Mouse (Mus musculus) layer of hippocampus, postnatal 14 days (tissue): ENCODE results near the gene Plekha1. TPM values are rescaled to one million over a fixed set of nuclear protein-coding genes. Genes with fewer than 3 reads are reported as not detected.

ENCODE experiments used
- DNase-seq, 2 experiments: peaks; one replicate each; pipeline ENCODE4 v3.0.0; 2021 to 2022; ENCODE audit warnings: low spot score in 2 of 2, mixed read lengths in 1 of 2
- long read RNA-seq, 2 experiments: library from polyadenylated mRNA; stranded (forward); transcript quantifications; one replicate each; pipeline ENCODE4 v2.0.0; 2021
- total RNA-seq, 2 experiments: library from RNA; stranded (reverse); gene quantifications; 2 replicates each; pipeline ENCODE4 v1.2.3; 2021

Plekha1 gene
- 100 to 1,000 TPM; 103 to 121 TPM for total RNA-seq
- long read RNA-seq, experiment 1, transcript Plekha1-202 (13 exons, 2,301 nt), result major isoform, 26 of 117 reads
- long read RNA-seq, experiment 1, transcript Plekha1-203 (13 exons, 3,777 nt), result minor isoform, 7 of 117 reads
- long read RNA-seq, experiment 1, partial matches to known transcripts, result 5 of 117 reads
- long read RNA-seq, experiment 1, other reads (novel, unspliced or antisense), result 77 of 117 reads
- long read RNA-seq, experiment 2, transcript Plekha1-211 (11 exons, 2,397 nt), result minor isoform, 5 of 112 reads
- long read RNA-seq, experiment 2, transcript Plekha1-202 (13 exons, 2,301 nt), result major isoform, 28 of 112 reads
- long read RNA-seq, experiment 2, transcript Plekha1-203 (13 exons, 3,777 nt), result minor isoform, 5 of 112 reads
- long read RNA-seq, experiment 2, partial matches to known transcripts, result 3 of 112 reads
- long read RNA-seq, experiment 2, other reads (novel, unspliced or antisense), result 71 of 112 reads

DNA sequence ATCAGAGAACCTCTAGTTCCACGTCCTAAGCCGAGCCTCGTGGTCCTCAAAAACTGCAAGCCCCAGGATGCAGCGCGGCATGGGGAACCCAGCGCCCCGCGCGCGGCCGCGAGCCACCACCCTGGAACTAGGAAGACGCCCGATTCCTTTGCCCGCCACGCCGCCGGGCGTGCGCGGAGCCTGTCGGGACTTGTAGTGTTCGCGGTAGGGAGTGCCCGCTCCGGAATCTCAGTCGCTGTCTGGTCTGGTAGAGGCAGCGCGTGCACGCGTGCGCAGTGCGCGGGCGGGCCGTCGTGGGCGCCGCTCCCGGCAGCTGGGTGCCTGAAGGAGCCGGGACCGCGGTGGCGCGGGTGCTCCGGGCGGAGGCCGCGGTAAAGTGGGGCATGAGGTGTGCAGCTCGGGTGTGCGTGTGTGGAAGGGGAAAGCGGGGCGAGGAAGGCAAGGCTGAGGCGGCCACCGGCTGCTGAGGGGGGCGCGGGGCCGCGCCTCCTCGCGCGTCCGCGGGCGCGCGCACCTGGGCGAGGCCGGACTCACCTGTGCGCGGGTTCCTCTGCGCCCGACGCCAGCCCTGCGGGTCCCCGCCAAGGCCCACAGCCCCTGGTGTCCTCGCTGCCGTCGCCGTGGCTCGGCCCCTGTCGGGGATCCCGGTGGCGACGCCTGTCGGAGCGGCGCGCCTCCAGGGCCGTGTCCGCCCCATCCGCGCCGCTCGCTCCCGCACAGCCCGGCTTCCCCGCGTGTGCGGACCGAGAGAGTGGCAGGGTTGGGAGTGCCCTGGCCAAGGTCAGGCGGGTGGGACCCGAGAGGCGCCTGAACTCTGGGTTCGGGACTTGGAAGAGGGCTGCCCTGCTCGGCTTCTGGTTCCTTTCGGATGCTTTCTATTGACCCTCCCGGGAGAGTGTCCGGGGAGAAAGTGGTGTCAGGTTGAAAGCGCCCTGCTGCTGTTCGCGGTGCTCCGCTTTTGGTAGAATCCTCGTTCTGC, at the start of gene Plekha1:
TSS of gene Plekha1 (plus strand) at position 144 of the 979 bp plus-strand sequence.
- peak; percentile 98 to 99 for DNase-seq

DNA sequence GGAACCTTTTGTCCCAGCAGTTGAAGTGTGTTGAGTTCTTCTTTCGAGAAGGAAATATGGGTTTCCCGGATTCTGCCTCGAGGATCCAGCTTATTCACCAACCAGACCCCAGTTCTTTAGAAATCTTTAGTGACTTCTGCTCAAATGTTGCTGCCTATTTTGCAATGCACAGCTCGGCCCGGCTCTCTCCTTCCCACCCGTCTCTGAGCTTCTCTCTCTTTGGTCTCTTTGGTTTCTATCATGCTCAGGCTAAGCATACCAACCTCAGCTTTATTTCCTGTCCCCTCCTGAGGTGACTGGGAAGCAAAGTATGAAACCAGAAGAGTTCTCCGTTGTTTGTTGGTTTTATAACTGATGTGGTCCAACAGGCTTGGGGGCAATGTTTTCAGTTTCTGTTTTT, 49.3 kb upstream of the Plekha1 start:
- DNase-seq, result no peak

DNA sequence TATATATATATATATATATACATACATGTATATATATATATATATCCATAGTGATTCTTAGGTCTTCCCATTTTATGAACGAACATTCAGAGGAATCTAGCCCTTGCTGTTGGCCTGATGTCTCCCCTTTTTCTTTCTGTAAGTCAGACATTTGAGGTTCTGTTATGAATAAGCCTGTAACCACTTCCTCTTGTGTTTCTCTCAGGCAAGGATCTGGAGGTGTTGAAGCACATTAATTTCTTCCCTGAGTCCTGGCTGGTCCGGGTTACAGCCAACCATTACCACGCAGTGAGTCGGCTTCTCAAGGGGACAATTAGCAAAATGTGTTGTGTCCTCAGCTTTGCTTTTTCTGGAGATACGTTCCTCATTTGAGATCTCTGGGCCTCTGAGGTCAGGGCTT, 46.7 kb upstream of the Plekha1 start:
- DNase-seq, result no peak

DNA sequence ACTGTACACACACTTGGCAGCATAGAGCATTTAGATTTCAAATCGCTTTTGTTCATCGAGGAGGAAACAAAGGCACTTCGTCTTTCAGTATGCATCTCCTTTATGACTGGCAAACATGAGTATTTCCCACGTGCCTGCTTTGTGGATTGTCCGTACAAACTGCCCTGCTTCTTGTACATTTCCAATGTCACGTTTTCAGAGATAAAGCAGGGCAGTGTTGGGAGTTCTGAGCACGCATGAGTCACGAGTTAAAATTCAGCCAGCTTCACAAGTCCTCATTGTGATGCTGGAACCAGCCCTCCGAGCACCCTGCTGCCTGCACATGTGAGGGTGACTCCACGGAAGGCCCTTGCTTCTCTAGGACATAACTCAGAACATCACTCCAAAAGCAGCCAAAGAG, 45.9 kb upstream of the Plekha1 start:
- DNase-seq, result no peak

DNA sequence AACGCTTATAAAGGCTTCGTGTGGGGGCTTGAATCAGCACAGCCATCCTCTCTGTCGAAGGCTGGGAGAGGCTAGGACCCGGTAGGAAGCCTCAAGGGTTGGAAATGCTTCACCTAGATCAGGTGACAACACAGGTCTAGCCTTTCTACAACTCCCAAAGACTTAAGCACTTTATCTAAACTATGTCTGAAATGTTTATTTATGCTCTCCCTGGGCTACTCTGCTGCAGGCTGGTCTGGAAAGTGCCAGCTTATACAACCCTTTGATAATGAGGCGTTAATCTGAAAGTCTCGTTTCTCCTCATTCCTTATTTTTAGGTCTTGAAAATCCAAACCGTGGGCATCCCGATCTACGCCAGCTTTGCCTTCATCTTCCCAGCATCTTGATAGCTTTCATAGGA, 41.6 kb upstream of the Plekha1 start:
- no peak for DNase-seq

DNA sequence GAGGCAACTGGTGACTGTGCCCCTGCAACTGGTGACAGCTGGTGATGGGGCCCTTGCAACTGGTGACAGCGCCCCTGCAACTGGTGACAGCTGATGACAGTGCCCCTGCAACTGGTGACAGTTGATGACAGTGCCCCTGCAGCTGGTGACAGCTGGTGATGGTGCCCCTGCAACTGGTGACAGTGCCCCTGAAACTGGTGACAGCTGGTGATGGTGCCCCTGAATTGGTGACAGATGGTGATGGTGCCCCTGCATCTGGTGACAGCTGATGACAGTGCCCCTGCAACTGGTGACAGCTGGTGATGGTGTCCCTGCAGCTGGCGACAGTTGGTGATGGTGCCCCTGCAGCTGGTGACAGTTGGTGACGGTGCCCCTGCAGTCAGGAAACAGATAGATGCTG, 39.2 kb upstream of the Plekha1 start:
- DNase-seq, result no peak

DNA sequence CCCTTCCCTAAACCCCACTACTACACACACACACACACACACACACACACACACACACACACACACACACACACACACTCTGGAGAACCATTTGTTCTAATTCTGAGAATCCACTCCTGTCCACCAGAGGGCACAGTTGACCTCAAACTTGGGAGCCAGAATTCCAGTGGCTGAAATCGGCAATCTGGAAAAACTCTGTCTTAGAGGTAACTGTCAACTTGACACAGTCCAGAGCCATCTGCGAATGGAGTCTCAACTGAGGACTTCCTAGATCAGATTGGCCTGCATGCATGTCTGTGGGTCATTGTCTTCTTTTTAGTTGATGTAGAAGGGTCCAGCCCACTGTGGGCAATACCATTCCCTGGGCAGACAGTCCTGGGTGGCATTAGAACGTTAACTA, 38.1 kb upstream of the Plekha1 start:
- DNase-seq, result peak; percentile 46 to 51

DNA sequence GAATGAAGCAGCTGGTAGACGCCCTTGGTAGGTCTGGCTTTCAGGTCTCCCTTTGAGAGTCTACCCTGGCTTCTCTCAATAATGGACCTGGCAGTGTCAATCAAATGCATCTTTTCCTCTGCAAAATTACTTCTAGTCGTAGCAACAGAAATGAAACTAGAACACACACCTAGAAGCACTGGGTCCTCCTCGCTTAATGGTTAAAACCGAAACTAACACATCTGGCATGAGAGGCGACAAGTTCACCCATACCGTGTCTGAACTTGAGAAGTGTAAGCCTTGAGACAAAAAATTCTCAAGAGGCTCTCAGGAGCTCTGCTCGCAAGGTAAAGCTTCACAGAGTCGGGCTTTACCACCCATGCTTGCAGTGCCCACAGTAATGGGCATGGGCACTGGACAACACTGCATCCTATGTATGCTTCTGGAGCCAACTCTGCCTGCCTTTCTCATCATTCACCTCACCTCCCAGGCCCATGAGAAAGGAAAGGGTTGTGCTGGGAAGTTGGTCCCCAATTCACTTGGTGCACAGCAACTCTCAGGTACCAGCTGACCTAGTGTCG, 37.6 kb upstream of the Plekha1 start:
- DNase-seq, result no peak

DNA sequence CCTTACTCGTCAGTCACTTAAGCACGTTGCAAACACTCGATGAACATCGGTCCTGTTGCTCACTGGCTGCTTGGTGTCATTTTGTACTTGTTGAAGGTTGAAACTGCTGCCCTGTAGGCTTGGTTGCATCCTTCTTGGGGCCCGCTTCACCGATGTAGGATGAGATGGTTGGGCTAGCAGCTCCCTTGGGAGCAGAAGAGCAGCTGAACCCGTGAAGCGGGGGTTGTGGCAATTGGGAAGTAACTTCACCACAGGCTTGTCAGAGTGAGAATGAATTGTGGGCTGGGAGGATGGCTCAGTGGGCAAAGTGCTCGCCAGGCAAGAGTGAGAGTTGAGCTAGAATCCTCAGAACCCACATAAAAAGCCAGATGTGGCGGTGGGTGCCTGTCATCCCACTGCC, 37.1 kb upstream of the Plekha1 start:
- DNase-seq, result no peak

DNA sequence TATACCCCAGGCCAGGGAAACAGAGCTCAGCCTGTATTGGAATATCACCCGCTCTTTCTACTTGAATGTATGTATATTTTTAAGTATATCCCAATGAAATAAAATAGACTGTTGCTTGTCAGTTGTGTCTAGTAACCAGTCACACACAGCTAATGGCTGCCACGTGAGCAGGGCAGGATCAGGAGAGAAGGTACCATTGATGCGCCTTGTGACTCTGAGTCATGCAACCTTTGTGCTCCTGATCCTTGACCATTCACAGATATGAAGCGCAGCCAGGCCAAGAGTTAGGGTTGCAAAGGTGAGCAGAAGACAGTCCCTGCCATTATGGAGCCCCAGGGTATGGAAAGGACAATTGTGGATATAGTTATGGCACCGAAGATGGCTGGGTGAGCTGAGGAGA, 34.0 kb upstream of the Plekha1 start:
- no peak for DNase-seq

DNA sequence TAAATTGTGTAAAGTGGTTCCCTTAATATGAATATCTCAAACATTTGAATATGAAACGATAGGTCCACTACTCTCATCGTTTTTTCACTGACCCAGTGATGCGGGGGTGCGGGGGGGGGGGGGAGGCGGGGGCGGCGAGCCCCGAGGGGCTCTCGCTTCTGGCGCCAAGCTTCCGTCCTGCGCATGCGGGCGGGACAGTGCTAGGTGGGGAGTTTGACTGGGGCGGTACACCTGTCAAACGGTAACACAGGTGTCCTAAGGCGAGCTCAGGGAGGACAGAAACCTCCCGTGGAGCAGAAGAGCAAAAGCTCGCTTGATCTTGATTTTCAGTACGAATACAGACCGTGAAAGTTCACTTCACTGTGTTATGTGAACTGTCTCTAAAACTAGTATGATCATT, 31.3 kb upstream of the Plekha1 start:
- DNase-seq, result no peak

DNA sequence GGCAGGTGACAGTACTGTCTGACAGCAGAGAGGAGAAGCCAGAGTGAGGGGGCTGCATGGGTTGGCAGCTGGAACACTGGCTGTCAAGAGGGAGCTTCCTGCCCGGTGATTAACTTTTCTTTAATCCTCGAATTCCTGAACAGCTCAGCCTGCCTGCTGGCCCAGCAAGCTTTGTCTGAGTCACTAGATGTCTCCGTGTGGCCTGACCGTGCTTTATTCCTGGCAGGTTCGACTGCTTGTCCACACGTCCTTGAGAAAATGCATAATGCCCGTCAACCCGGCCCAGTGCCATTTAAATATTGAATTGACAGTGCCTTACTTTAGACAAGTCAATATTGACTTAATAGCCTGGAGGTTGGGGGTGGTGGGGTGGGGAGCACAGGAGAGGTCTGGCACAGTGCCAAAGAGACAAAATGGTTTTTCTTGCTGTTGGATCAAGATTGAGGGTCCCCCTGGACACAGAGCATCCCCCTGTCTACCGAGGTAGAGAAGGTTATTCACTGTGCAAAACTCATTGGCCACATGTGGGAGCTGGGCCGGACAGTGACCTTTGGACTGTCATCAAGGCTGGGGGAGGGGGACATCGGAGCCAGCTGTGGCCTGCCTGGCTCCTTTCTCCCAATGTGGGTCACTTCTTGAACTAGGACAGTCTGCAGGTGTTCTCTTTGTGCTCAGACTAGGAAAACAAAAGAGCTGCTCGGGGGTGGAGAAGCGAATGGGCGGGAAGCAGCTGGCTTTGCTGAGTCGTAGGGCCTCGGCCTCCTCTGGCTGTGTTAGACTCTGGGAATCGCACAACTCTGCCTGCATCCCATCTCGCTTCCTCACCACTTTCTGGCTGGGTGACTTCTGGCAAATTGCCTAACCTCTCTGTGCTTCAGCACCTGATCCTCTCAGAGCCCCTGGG, 30.3 kb upstream of the Plekha1 start:
- no peak for DNase-seq

DNA sequence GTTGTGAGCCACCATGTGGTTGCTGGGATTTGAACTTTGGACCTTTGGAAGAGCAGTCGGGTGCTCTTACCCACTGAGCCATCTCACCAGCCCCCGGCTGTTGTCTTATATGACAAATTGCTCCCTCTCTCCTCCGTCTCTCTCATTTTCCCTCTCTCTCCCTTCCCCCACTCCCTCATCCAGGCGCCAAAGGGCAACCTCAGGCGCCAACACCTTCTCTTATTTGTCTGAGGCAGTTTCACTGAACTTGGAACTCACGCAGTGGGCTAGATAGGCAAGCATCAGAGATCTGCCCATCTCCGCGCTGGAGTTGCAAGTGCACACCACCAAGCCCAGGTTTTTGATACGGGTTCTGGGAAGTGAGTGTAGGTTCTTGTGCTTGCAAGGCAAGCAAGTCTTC, 29.5 kb upstream of the Plekha1 start:
- no peak for DNase-seq

DNA sequence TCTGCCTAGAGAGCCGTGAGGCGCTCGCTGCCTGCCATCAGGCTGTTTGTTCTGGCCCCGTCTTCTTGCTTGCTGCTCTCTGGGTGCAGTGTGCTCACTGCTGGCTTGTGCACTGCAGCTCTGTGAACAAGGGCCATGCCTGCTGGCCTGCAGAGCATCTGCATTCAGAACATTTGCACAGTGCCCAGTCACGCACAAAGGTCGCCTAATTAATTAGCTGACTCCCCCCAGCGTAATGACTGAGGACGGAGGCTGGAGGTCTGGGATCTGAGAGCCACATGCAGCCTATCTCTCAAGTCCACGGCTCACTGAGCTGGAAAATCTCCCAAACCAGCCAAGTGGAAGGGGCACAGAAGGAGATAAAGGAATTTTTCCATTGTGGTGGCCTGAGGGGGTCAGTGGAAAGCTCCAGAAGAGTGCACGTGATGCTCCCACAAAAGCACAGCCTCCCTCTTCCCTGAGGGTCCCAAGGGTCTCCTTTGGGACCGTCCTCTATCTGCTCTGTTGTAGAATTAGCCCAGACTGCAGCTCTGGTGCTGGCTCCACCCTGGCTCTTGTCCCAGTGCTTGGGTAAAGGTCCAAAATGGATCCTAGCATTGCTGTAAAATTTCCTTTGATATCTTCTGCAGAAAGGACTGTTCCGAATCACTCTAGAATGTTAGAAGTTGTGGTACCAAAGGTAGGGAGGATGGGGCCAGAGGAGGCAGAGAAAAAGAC, 27.5 kb upstream of the Plekha1 start:
- DNase-seq, result peak; percentile 33 to 34

DNA sequence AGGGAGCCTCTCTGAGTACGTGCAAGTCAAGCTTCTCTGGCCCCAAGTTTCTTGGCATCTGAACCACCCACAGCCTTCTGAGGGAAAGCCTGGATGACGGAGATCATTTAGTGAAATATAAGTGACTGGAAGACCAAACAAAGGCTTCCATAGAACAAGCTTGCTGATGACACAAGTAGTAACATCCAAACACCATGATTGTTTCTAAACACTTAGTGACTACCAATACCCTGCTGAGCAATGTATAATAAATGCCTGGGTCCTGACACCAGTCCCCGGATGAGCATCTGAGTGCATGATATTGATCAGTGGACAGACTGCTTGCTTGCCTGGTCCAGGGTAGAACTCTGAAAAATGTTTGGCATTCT, 26.9 kb upstream of the Plekha1 start:
- DNase-seq, result no peak

DNA sequence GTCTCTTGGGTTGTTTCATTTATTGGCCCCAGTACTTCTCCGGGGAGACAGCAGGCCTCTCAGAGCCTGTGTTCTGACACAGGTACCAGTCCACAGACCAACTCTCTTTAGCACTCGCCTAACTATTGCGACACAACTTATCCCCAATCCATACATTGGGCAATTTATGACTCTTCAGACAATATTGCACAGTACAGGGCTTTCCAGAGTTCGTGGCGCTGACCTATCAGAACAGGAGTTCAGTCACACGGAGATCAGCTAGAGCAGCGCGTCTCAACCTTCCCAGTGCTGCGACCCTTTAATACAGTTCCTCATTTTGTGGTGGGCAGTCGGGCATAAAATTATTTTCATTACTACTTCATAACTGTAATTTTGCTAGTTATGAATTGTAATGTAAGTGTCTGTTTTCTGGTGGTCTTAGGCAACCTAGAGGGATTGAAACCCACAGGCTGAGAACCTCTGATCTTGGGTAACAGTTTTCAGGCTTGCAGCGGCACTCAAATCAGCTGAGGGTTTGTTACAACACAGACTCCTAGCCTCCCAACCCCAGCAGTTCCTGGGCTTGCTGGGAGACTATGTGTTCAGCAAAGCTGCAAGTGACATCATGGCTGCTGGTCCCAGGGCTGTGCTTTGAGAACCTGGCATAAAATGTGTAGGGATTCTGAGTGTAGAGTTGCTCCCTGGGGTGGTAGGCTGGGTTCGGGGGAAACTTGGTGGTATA, 26.0 kb upstream of the Plekha1 start:
- DNase-seq, result no peak

DNA sequence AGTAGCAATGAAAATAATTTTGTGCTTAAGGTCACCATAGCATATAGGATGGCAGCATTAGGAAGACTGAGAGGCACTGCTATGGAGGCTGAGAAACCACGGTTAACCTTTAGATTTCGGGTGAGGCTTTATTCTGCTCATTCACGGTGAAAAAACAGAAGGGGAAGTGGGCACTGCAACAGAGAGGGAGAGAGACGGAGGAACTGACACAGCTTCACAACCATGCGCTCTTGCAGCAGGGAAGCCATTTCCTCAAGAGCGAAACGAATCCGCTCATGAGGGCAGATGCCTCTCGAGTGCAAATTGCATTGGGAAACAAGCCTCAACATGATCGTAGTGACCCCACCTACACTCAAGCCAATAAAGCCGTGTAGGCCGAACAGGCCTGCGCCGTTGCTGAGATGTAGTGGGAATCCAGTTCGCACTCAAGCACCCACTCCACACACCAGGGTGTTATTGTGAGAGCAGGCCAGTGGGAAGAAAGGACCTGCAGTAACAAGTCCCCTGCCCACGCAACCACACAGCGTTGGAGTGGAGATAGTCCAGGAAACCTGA, 18.3 kb upstream of the Plekha1 start:
- DNase-seq, result no peak

DNA sequence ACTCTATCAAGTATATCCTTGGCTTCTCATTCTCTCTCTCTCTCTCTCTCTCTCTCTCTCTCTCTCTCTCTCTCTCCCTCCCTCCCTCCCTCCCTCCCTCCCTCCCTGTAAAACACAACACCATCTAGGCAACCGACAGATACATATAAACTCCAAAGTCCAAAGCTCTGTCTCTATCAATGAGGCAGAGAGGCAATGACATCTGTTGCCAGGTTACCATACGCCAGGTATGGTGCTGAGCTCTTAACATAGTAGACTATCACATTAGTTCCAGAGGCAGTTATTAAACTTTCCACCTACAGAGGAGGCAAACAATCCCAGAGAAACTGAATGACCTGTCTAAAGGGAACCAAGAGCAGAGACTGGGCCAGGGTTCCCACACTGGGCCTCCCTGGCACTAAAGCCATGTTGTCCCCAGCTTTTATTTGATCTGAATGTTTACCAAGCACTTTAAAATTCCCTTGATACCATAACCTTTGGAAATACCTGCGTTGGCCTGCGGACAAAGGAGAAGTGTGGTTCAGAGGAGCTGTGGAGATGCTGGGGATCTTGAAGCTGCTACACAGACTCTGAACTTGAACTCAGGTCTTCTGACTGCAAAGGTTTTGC, 10.8 kb upstream of the Plekha1 start:
- no peak for DNase-seq

DNA sequence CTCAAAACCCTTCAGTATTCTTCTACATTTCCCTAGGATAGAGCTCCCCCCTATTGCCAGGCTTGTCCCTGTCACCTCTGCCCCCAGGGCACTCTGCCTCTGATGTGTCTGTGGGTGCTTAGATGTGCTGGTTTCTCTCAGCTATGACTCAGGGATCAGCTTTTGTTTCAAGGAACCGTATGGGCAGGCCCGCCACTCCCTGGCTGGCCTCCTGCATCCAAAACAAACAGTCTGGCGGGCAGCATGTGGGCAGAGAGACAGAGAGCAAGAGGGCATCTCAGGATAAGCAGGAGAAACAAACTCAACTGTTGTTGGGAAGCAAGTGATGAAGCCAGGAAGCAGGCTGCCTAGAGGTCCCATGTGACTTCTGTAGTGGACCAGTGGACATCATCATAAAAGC, 9.9 kb upstream of the Plekha1 start:
- no peak for DNase-seq
